Mouse (Mus musculus) T-helper 2 cell (primary cell): ENCODE data around the gene Pdlim4.

Experiments used
- in situ Hi-C: fragments of 300-600 bp; cut with MboI, MseI; formaldehyde crosslinking; loops from one replicate; pipeline ENCODE4 v1.15.1; 2025; ENCODE audit warnings: high pct_unique_total_duplicates

Pdlim4 gene

GRCm38 (mm10) chr11:54092188-54092587 lies 23.4 kb upstream of the Pdlim4 start:
- in situ Hi-C loops = no loop called here

- in situ Hi-C loops = no loop called here
These were observed 22.9 kb upstream of the Pdlim4 start for GRCm38 (mm10) chr11:54091726-54092125.

GRCm38 (mm10) chr11:54090091-54090879 lies 21.5 kb upstream of the Pdlim4 start:
- in situ Hi-C loops = no loop called here

- in situ Hi-C loops = no loop called here
These were observed 20.1 kb upstream of the Pdlim4 start for GRCm38 (mm10) chr11:54088947-54089317.

GRCm38 (mm10) chr11:54088253-54088946 lies 19.6 kb upstream of the Pdlim4 start:
- in situ Hi-C loops = no loop called here

GRCm38 (mm10) chr11:54085816-54086215 lies 17.0 kb upstream of the Pdlim4 start:
- in situ Hi-C loops = no loop called here

GRCm38 (mm10) chr11:54084976-54085375 lies 16.2 kb upstream of the Pdlim4 start:
- in situ Hi-C loops = loop anchor here (5.0 kb wide), 1 partner anchor 73 kb away; no protein-coding TSS in a partner anchor

- in situ Hi-C loops = loop anchor here (5.0 kb wide), 1 partner anchor 70 kb away; no protein-coding TSS in a partner anchor
These were observed 13.9 kb upstream of the Pdlim4 start for GRCm38 (mm10) chr11:54082725-54083124.

- in situ Hi-C loops = loop anchor here (5.0 kb wide), 1 partner anchor 68 kb away; no protein-coding TSS in a partner anchor
These were observed 11.6 kb upstream of the Pdlim4 start for GRCm38 (mm10) chr11:54080435-54080834.

- in situ Hi-C loops = no loop called here
These were observed 7.3 kb upstream of the Pdlim4 start for GRCm38 (mm10) chr11:54076101-54076500.

GRCm38 (mm10) chr11:54075353-54075752 lies 6.5 kb upstream of the Pdlim4 start:
- in situ Hi-C loops = no loop called here

- in situ Hi-C loops = no loop called here
These were observed 4.5 kb upstream of the Pdlim4 start for GRCm38 (mm10) chr11:54073291-54073690.

- in situ Hi-C loops = no loop called here
These were observed 3.1 kb upstream of the Pdlim4 start for GRCm38 (mm10) chr11:54071726-54072445.

GRCm38 (mm10) chr11:54067996-54068519 lies 756 bp downstream of the Pdlim4 start:
- in situ Hi-C loops = no loop called here

- in situ Hi-C loops = no loop called here
These were observed 1.4 kb downstream of the Pdlim4 start for GRCm38 (mm10) chr11:54067318-54067995.

GRCm38 (mm10) chr11:54066400-54066799 lies 2.4 kb downstream of the Pdlim4 start:
- in situ Hi-C loops = no loop called here

GRCm38 (mm10) chr11:54065915-54066178 lies 3.0 kb downstream of the Pdlim4 start:
- in situ Hi-C loops = no loop called here

GRCm38 (mm10) chr11:54065106-54065914 lies 3.5 kb downstream of the Pdlim4 start:
- in situ Hi-C loops = no loop called here

- in situ Hi-C loops = no loop called here
These were observed 4.3 kb downstream of the Pdlim4 start for GRCm38 (mm10) chr11:54064412-54064978.

GRCm38 (mm10) chr11:54063472-54063775 lies 5.4 kb downstream of the Pdlim4 start:
- in situ Hi-C loops = no loop called here
